Mouse (Mus musculus): Measurements from ENCODE around the gene Lrrtm4. TPM values are rescaled to one million over a fixed set of nuclear protein-coding genes. Genes with fewer than 3 reads are reported as not detected.

Gene Lrrtm4
- polyA plus RNA-seq, 1 experiment from 2014 or later, result 19.9 TPM

Other genes starting within 250 kb of the Lrrtm4 start
- not detected in 2 replicates for gene Gm20594, start 201.0 kb upstream of the Lrrtm4 start, polyA plus RNA-seq (2015; fragmentation: Nextera tagmentation; extraction: Ambion mirVana)

All from hindbrain, embryonic 16.5 days (tissue).